Mouse (Mus musculus): ENCODE measurements around the gene Hist2h2aa1.
A peak's percentile ranks its signal among the peaks of the same experiment; 100 is the strongest.
"Not testable (repeated sequence)": the region's sequence is repeated elsewhere in the genome, so short reads cannot be mapped to it uniquely, and the experiment has no call there.

The Hist2h2aa1 gene

DNA sequence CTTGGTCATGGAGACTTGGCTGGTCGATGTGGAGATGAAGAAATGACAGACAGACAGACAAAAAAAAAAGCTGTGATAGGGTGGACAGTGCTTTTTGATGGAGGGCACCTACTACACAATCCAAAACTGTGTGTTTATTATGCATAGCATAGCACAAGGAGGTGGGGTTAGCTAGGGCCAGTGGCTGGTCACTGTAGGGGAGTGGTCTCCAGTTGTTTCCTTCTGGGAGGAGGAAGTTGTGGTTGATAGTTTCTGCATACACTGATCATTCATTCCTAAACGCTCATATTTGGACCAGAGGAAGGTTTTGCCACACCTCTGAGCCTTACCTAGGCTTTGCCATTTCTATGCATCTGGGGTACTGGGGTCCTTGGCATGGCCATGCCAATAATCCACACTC, 14.9 kb upstream of the Hist2h2aa1 start:
- DNase-seq (ENCODE audit: low read depth, low spot score): no peak

DNA sequence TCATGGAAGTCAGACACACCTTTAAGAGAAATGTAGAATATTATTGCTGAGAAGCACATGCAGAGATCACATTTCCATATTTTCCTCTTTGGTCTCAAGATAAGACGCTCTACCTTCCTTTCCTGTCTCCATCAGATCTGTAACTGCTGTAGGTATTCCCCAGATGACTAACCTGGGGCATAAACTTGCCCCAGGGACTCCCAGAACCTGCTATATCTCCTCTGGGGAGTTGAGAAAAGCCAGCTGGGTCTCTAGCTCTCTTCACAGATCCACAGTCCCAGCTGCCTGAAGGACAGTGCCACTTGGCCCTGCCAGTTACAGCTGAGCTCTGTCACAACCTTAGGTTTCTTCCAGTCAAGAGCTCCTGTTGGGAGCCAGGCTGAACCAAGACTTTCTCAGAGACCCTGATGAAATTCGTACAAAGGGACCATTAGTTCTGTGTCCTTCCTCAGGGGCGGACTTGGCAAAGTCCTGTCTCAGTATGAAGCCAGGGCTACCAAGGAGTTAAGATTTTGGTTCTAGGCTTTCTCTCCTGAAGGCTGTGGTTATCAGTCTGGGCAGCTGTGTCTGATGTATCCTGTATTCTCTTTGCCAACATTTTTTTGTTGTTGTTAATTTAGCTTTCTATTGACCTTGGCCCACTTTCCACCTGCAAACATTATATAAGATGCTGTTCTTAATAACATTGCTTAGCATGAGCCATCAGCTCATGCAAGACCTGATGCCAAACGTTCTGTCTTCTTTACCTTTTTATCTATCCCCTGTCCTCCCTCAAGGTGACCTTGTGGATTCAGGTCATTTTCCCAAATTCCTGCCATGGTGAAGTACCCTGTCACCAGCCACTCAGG, 14.2 kb upstream of the Hist2h2aa1 start:
- DNase-seq (ENCODE audit: low read depth, low spot score): no peak

DNA sequence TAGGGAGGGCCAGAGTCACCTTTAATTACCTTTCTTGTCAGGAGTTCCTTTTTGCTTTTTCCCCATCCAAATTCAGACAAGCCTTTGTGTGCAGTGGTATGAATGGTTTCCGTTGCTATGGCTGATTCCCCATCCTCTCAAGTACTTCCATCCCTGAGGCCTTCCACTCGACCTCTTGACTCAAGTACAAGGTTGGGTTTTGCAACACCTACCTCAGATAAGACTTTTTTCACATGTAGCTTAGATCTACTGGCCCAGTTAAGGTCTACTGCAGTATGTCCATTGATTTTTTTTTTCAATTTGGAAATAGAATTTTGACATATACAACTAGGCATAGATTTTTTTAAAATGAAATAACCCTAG, 13.6 kb upstream of the Hist2h2aa1 start:
- no peak for DNase-seq (ENCODE audit: low read depth, low spot score)

DNA sequence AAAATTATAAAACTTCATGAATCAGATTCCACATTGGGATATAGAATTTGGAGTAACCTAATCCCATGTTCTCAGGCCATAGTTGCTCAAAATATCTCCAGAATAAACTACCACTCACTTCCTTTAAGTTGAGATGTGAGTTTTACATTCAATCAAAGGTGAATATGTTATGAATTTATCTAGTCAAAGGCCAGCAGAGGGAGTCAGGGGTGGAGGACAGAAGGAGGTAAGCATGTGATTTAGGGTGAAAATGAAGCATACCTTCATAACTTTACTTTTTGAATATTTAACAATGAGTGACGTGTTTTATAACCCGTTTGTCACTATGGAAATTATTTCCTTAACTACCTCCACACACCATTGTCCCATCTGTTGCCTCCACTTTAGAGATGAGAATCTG, 10.4 kb upstream of the Hist2h2aa1 start:
- peak; percentile 61 for DNase-seq (ENCODE audit: low read depth, low spot score)

DNA sequence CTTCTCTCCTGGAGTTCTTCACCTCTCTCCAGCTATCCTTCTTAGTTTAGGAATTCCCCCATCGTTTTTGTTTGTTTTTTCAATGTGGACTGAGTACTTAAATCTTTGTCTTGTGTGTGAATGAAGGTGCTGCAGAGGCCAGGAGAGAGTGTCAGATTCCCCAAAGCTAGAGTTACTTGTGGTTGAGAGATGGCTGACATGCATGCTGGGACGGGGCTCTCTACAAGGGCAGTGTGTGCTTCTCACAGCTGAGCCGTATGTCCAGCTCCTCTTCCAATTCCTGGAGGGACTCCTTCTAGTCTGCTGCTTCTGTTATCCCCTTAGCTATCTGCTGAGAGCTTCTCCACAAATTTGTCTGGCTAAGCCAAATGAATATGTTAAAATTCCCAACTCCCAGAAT, 9.5 kb upstream of the Hist2h2aa1 start:
- DNase-seq (ENCODE audit: low read depth, low spot score): no peak

DNA sequence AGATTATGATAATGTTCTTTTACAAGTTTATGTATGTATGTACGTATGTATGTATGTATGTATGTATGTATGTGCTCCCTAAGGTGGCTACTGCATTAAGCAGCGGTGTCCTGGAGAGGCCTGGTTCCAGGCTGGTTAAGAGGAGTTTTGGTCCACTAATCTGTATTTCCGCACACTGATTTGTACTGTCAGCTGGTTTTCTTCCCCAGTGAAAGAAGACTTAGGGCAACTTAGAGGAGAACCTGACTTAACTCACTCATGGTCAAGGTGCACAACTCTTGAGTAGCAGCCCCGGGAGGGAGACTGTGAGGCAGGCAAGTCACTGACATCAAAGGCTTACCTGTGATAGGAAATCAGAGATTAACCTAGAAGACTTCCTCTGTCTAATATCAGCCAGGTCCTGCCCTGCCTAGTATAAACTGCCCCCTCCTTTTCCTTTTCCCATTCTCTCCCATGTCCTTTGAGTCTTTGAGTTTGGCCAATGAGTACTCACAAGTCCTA, 8.4 kb upstream of the Hist2h2aa1 start:
- DNase-seq (ENCODE audit: low read depth, low spot score): no peak

DNA sequence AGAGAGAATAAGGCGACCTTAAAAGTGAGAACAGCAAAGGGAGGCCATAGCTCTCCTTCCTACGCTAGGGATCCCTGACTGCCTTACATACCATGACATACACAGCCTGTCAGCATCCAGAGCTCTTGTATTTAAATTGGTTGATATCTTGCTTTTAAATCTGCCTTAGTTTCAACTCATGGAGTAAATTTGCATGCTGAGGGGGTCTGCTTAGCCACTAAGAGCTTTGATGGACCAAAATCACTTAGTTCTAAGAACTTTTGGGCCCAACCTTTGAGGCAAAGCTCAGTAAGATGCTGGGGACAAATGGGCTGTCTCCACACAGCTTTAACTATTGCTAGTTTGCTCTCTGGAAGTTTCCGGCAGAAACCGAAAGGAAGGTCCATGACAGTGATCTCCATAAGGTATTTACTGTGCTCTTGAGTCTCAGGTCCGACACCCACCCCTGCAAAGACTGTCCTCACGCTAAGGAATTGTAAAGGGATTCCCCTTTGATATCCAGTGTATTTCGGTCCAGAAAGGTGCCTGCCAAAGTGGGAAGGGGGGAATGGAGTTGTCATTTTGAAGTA, 7.9 kb upstream of the Hist2h2aa1 start:
- DNase-seq (ENCODE audit: low read depth, low spot score): no peak

DNA sequence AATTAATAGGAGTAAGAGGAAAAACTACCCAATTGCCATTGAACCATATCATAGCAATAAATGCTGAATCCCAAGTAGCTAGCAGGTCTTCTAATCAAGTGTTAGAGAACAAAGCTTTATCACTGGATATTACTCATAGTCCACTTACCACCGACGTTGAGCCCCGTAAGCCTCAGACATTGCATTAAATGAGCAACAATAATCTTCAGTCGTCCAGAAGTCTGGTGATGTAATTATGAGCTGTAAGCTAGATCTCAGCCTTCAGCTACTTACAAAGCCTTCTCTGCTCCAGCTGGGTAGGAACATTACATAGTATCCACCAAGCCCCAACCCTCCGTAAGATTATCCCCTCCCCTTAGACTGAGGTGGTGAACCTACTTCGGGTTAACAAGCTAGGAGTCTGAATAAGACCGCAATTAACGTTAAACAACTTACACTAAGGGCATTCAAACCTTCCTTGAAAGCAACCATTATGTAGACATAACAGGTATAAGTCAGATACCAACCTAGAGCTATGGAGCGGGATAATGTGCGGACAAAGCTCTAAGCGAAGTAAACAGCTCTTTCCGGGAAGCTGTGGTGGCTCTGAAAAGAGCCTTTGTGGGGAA, 7.3 kb upstream of the Hist2h2aa1 start:
- DNase-seq (ENCODE audit: low read depth, low spot score): peak; percentile 29

DNA sequence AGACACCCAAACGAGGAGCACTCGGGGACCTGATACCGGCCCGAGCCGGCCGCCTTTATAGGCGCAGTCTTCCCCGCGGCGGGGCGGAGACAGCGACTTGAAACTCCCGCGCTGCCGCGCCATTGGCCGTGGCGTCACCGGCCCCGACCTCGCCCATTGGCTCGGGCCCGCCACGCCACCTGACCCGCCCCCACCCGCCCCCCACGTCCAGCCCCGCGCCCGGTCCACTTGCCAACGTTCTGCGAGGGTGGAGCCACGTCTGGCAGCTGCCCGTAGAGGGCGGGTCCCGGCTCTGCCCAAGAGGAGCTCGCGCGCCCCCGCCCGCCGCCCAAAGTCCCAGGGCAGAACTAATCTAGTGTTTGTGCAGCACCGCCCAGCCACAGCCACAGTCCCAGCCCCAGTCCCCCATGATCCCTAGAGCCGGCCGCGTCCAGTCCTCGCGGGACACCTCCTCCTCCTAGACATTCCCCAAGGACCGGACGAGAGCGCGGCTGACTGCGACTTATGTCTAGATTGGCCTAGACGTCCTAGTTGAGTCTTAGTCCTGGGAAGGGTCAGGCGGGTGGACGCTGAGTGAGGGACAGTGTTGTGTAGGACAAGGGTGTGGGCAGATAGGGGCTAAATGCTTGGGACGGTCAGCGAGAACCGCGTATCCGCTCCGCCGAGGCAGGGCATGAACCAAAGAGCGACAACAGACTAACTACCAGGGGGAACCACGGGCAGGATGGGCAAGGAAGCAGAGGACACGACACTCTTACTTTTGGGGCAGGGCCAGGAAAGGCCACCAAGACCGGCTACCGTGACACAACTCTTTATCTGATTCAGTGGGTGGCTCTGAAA, 6.1 kb upstream of the Hist2h2aa1 start, which contains the start of gene Hist2h3c2:
Hist2h3c2 (minus strand) TSS at position 174 of the 840 bp plus-strand sequence.
- not testable (repeated sequence) for DNase-seq (ENCODE audit: low read depth, low spot score)

DNA sequence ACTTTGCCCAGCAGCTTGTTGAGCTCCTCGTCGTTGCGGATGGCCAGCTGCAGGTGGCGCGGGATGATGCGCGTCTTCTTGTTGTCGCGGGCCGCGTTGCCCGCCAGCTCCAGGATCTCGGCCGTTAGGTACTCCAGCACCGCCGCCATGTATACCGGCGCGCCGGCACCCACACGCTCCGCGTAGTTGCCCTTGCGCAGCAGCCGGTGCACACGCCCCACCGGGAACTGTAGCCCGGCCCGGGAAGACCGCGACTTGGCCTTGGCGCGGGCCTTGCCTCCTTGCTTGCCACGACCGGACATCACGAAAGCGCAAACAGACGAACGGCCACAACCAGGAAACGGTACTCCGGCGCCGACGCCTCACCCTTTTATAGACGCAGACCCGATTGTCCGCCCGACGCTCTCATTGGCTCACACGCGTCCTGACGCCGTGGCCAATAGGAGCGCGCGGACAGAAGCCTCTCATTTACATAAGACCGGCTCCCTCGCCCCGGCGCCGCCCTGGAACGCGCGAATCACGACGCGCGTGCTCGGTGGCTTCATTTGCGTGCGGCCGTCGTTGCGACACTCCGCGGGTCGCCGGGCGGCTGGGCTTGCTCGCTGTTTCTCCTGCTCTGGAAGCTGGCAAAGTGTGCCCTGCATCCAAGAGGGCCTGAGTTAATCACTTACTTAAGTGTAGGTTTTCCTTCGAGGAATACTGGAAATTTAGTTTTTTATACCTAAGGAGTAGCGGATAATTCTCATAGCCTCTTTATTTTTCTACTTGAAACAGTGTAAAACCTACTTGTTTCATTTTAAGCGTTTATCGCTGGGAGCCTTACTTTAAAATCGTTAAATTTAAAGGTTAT, 5.1 kb upstream of the Hist2h2aa1 start, which contains the start of gene Hist2h2aa2:
Hist2h2aa2 (minus strand) TSS at position 328 of the 850 bp plus-strand sequence.
- peak; percentile 71 for DNase-seq (ENCODE audit: low read depth, low spot score)

DNA sequence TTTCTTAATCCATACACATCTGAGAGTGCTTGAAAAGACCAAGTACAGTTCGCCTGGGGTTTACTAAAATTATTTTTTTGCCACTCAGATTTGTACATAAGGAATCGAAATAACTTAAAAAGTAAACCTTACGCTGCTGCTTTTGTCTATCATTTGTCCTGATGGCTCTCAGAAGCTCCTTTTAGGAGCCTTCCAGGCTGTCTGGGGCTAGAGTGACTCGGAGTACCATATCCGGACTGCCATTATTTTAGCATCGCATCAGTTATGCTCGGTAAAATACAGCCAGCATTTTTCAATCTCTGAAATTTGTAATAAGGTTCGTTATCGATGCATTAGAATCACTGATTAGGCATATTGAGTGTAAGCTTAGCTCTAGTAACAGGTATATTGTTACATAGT, 4.5 kb upstream of the Hist2h2aa1 start:
- no peak for DNase-seq (ENCODE audit: low read depth, low spot score)

DNA sequence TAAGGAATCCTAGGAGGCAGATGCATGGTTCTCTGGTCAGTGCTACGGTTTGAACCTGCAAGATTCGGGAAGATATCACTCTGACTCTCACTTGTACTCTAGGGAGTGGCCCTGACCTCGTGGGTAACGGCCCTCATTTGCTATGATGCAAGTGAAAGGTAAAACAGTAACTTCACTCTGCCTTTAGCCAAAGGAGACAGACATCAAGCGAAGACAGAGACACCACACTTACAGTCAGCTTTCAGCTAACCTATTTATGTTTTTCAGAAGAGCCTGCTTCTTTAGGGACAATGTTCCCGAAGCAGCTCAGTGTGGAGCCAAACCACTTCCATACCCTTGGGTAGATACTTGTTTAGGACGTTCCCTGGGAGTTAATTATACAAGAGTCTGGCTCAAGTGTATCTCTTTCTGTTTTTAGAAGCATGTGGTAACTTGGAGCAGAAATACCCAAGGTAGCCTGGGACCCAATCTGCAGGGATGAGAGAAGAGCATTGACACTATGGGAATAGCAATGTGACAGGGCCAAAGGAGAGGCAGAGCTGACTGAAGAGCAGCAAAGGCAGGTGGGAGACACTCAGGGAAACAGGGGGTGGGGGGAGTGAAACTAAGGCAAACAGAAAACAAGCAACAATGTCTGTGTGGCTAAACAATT, 1.2 kb upstream of the Hist2h2aa1 start:
- DNase-seq (ENCODE audit: low read depth, low spot score): no peak

DNA sequence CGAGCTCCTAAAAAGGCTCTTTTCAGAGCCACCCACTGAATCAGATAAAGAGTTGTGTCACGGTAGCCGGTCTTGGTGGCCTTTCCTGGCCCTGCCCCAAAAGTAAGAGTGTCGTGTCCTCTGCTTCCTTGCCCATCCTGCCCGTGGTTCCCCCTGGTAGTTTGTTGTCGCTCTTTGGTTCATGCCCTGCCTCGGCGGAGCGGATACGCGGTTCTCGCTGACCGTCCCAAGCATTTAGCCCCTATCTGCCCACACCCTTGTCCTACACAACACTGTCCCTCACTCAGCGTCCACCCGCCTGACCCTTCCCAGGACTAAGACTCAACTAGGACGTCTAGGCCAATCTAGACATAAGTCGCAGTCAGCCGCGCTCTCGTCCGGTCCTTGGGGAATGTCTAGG, 721 bp downstream of the Hist2h2aa1 start:
- DNase-seq (ENCODE audit: low read depth, low spot score): not testable (repeated sequence)

DNA sequence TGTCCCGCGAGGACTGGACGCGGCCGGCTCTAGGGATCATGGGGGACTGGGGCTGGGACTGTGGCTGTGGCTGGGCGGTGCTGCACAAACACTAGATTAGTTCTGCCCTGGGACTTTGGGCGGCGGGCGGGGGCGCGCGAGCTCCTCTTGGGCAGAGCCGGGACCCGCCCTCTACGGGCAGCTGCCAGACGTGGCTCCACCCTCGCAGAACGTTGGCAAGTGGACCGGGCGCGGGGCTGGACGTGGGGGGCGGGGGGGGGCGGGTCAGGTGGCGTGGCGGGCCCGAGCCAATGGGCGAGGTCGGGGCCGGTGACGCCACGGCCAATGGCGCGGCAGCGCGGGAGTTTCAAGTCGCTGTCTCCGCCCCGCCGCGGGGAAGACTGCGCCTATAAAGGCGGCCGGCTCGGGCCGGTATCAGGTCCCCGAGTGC, 1.1 kb downstream of the Hist2h2aa1 start, which contains the start of gene Hist2h3c1:
Hist2h3c1 (plus strand) TSS at position 259 of the 430 bp plus-strand sequence.
- not testable (repeated sequence) for DNase-seq (ENCODE audit: low read depth, low spot score)

DNA sequence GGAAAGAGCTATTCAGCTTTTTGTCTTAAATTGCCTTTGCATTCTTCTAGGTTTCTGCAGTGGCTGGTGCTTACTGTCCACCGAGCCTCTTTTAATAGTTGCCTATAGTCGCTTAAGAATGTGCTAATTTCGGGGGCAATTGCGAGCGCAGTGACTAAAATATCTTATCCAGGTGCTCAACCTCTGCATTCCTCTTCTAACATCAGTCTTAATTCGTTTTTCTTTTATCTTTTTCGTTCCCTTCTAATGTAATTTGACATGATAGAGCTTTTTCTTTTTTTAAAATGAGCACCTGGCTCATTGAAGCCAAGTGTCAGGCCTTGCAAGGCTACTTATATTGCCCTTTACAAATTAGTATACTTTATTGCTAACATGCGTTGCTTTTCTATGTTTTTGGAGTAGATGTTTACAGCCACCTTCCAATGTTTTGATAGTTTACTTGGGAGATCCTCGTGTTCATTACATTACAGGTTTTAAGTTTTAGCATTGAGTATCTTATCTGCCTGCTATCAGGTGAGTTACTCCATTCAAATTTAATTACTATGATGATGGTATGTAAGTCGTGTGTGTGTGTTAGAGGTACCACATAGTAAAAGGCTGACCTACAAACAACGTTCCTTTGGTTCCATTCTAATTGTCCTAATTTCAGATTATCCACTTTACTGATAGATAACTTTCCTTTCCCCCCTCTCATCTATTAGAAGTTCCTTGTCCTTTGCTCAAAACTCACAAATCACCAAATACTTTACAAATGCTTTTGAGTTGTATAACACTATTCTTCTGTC, 2.3 kb downstream of the Hist2h2aa1 start:
- no peak for DNase-seq (ENCODE audit: low read depth, low spot score)

DNA sequence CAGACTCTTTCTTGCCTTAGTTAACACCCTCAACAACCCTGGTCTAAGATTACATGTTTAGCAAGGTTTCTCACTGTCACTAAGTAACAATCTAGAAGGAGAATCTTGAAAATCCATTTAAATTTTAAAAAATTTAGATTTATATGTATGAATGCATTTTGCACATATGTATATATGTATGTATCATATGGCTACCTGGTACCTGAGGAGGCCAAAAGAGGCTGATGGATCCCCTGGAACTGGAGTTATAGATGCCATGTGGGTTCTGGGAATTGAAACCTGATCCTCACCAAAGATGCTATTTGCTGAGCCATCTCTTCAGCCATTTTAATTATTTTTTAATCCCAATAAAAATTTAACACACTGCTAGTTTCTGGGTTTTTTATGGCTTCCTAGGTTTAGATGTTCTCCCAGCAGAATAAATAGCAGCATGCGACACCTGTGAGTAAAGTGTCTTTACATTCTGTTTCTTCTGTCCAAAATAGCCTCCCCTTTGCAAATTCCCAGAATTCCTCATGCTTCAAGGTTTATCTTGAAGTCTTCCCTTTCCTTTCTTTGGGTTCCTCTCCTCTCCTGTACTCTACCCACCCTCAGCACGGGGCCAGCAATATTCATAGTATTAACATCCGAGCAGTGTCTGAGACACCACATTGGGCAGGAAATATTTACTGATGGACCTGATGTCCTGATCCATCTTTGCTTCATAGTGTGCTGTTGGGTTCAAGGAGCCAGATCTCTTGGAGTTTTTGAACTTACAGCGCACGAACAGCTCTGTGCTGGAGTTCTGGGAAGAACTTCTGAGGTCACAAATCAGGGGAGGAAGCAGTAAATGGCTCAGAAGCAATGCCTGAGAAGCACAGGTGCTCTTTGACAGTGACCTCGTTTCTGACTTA, 3.1 kb downstream of the Hist2h2aa1 start:
- no peak for DNase-seq (ENCODE audit: low read depth, low spot score)

DNA sequence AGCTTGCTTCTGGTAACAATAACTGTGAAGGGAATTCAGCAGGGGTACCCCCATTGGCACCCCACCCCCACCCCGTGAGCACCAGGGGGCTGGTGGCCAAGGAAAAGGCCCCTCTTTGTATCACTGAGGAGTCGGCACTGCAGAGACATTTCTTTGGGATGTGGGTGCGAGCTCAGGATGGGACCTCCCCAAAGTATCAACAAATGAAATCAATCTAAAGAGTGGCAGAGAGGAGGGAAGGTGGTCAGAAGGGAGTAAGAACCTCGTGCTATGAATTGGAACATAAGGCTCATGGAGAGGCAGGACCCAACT, 3.7 kb downstream of the Hist2h2aa1 start:
- DNase-seq (ENCODE audit: low read depth, low spot score): no peak

DNA sequence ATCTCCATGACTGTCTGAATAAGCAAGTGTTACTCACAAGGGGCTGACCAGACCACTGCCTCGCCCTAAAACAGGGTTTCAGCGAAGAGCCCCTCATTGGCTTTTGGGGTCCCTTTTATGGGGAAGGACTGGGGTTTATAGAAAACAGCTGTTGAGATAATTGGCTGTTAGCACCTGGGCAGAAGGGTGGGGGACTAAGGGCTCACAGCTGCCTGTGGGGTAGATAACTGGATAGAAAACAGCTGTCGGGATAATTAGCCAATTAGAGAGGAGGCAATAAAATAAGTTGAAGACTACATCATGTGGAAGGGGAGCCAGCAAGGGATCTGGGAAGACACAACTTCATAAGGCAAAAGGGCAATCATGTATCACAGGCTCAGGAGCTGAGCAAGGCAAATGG, 5.6 kb downstream of the Hist2h2aa1 start:
- no peak for DNase-seq (ENCODE audit: low read depth, low spot score)

Data from CD4-positive, CD25-positive, alpha-beta regulatory T cell, adult 2 months (primary cell).